In the genomic region with DNA sequence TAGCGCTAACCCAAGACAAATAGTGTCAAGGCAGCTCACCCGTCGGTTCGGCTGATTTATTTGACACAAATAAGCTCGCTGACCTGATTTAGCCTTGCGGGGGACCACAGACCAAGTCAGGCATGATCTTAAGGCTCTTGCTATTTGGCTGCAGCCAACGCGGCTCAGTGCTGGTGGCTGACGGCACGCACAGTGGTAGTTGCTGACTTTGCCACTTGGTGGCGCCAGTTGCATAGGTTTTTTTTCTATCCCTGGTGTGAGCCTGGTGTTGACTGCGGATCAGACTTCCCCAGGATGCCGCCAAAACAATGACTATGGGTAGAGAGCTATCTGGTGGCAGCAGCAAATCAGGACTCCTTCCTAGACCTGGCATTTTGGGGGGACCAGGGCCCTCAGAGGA, we compare ENCODE assay signal across 7 mouse cellular contexts. TPM values are rescaled to one million over a fixed set of nuclear protein-coding genes. Genes with fewer than 3 reads are reported as not detected.
DNase-seq lines count a peak whose midpoint lies in the region; ATAC-seq and TF ChIP-seq lines count a peak whose summit lies in the region.

No protein-coding gene starts in this region.

- no peak for TF ChIP-seq POLR2A in small intestine, adult 2 months (IDR thresholded peaks at IDR 0.05; ENCODE audit: low read depth, low read length)

- no peak overlapping the region for H3K4me3 ChIP-seq in intestine, embryonic 16.5 days (ENCODE audit: low read length)
- H3K4me3 ChIP-seq in midbrain, embryonic 12.5 days: no peak overlapping the region
- no peak overlapping the region for H3K4me3 ChIP-seq in small intestine, adult 2 months (ENCODE audit: low read depth, low read length)

- peak; percentile 83 to 87 for DNase-seq in adrenal gland, adult 18-20 months (ENCODE audit: low spot score in 2 of 2)
- peak; percentile 72 for DNase-seq in embryo, embryonic 11.5 days (ENCODE audit: low read depth, low spot score)
- DNase-seq in gastrocnemius, postnatal 4 days (ENCODE audit: low spot score in 2 of 2): peak; percentile 75 to 84
- DNase-seq in left cerebral cortex, postnatal 36 days (ENCODE audit: low spot score in 2 of 2): peak; percentile 88 to 89

- H3K4me2 ChIP-seq in intestine, embryonic 16.5 days (ENCODE audit: low read depth, low read length): no peak overlapping the region
- peak overlapping the region; percentile 45 for H3K4me2 ChIP-seq in midbrain, embryonic 12.5 days (replicated peaks)

- H3K9me3 ChIP-seq in intestine, embryonic 16.5 days (ENCODE audit: control insufficient read depth, low read length): no peaks in the 10 kb centered on the region
- H3K9me3 ChIP-seq in midbrain, embryonic 12.5 days: no peaks in the 10 kb centered on the region

- 2% methylated on average over 13 of the region's 13 CpGs for WGBS in intestine, embryonic 16.5 days
- WGBS in midbrain, embryonic 12.5 days: 1% methylated on average over 13 of the region's 13 CpGs
- WGBS in small intestine, adult 2 months: 1% methylated on average over 13 of the region's 13 CpGs

- peaks cover 10% of the 10 kb centered on the region; the same call in 1 of the 2 replicates for H3K27me3 ChIP-seq in intestine, embryonic 16.5 days (replicated peaks; ENCODE audit: control insufficient read depth, insufficient read depth, low read length)
- H3K27me3 ChIP-seq in midbrain, embryonic 12.5 days: peaks cover 58% of the 10 kb centered on the region
- H3K27me3 ChIP-seq in small intestine, adult 2 months (ENCODE audit: control insufficient read depth, insufficient read depth, low read length): no peaks in the 10 kb centered on the region

- intact Hi-C loops in left cerebral cortex, postnatal 36 days (cut with DNase I): loop anchor here (5.0 kb wide), 1 partner anchor 293 kb away; the partner anchor contains the start of gene Med13l

- H3K9ac ChIP-seq in intestine, embryonic 16.5 days (ENCODE audit: low read depth, low read length): peak overlapping the region; percentile 41; the same call in 1 of the 2 replicates
- H3K9ac ChIP-seq in midbrain, embryonic 12.5 days (replicated peaks): no peak overlapping the region

- H3K27ac ChIP-seq in intestine, embryonic 16.5 days (ENCODE audit: low read length): no peak overlapping the region
- no peak overlapping the region for H3K27ac ChIP-seq in midbrain, embryonic 12.5 days (replicated peaks)
- no peak overlapping the region for H3K27ac ChIP-seq in small intestine, adult 2 months (ENCODE audit: insufficient read depth, low read depth, low read length)

- H3K36me3 ChIP-seq in intestine, embryonic 16.5 days (ENCODE audit: control insufficient read depth, insufficient read depth, low read length): no peaks in the 10 kb centered on the region
- 0 out of 2 replicates have a peak, but pooled peaks cover 2% of the 10 kb centered on the region for H3K36me3 ChIP-seq in midbrain, embryonic 12.5 days
- H3K36me3 ChIP-seq in small intestine, adult 2 months (ENCODE audit: control insufficient read depth, insufficient read depth, low read length): no peaks in the 10 kb centered on the region

- TF ChIP-seq CTCF in small intestine, adult 2 months (IDR thresholded peaks at IDR 0.05; ENCODE audit: extremely low read depth, insufficient read length, insufficient replicate concordance, low read depth, low read length): peak; percentile 77; the same call in 1 of the 2 replicates

- peak; percentile 82 for ATAC-seq in intestine, embryonic 16.5 days
- peak; percentile 76 for ATAC-seq in midbrain, embryonic 12.5 days (ENCODE audit: low FRiP score, low read depth)

- H3K4me1 ChIP-seq in intestine, embryonic 16.5 days (ENCODE audit: control insufficient read depth, insufficient read depth, low read length): no peaks in the 10 kb centered on the region
- H3K4me1 ChIP-seq in midbrain, embryonic 12.5 days: peaks cover 26% of the 10 kb centered on the region
- peaks cover 2% of the 10 kb centered on the region; the same call in 1 of the 2 replicates for H3K4me1 ChIP-seq in small intestine, adult 2 months (ENCODE audit: control insufficient read depth, insufficient read depth, insufficient read length, low read length)

RNA-seq across cellular contexts. Expression of gene 2410131K14Rik, which starts 24.0 kb away (rescaled TPM):
- total RNA-seq in adrenal gland, adult 18-20 months (2021): 1 to 10 TPM; 6.3 to 9.0 TPM
- total RNA-seq in gastrocnemius, postnatal 4 days (2021): 1 to 10 TPM; 3.7 to 4.6 TPM
- 7.3 TPM in 2 replicates for polyA plus RNA-seq in intestine, embryonic 16.5 days (2015; fragmentation: Nextera tagmentation; extraction: Ambion mirVana)
- total RNA-seq in left cerebral cortex, postnatal 36 days (2021): 10 to 100 TPM; 12.4 to 13.3 TPM
- polyA plus RNA-seq in midbrain, embryonic 12.5 days (2016; fragmentation: Nextera tagmentation; extraction: Ambion mirVana): 12.6 and 12.8 TPM in 2 replicates
- polyA plus RNA-seq in small intestine, adult 2 months (2012; rRNA removed): 2.4 and 3.8 TPM in 2 replicates

RNA-seq across cellular contexts. Expression of gene Rnft2, which starts 24.1 kb away (rescaled TPM):
- total RNA-seq in adrenal gland, adult 18-20 months (2021): 1 to 10 TPM; 3.1 to 5.3 TPM
- total RNA-seq in gastrocnemius, postnatal 4 days (2021): 1 to 10 TPM; 3.6 to 4.1 TPM
- 1.1 and 2.6 TPM in 2 replicates for polyA plus RNA-seq in intestine, embryonic 16.5 days (2015; fragmentation: Nextera tagmentation; extraction: Ambion mirVana)
- total RNA-seq in left cerebral cortex, postnatal 36 days (2021): 10 to 100 TPM; 82.8 to 85.9 TPM
- 8.7 and 10.3 TPM in 2 replicates for polyA plus RNA-seq in midbrain, embryonic 12.5 days (2016; fragmentation: Nextera tagmentation; extraction: Ambion mirVana)
- polyA plus RNA-seq in small intestine, adult 2 months (2012; rRNA removed): 0.98 and 1.2 TPM in 2 replicates

Comparison
In these comparisons a context has a peak if more than half of its experiments do, and no peak if none do; other contexts are left out.
1. RNA of gene Rnft2, which starts 24.1 kb away (total RNA-seq): 82.8 to 85.9 TPM in left cerebral cortex, postnatal 36 days; 3.1 to 5.3 TPM in adrenal gland, adult 18-20 months and 3.6 to 4.1 TPM in gastrocnemius, postnatal 4 days; every median in the first group is over 10 times any median in the second.
2. Peak in every context shown above with its lines, with median percentiles within 50 percentile points of each other: DNase-seq.